Mouse (Mus musculus): Measurements from ENCODE around the gene Plekhg6.

- TF ChIP-seq CTCF (IDR thresholded peaks at IDR 0.05) (peak; percentile 32; the same call in 1 of the 2 replicates), EP300 (IDR thresholded peaks at IDR 0.05) (no peak)
Measured at GRCm38 (mm10) chr6:125330626-125331326, 49.8 kb downstream of the Plekhg6 start.

All from lung, postnatal 0 days (tissue).